Mouse (Mus musculus) myocyte (in vitro differentiated cells): Measurements from ENCODE around the gene Apip. TPM values are rescaled to one million over a fixed set of nuclear protein-coding genes. Genes with fewer than 3 reads are reported as not detected.

ENCODE experiments used
- H3K27me3 ChIP-seq: one replicate; pipeline ENCODE4 v1.6.1; 2011; ENCODE audit not compliant: control insufficient read depth, insufficient read depth, insufficient read length
- H3K36me3 ChIP-seq: one replicate; pipeline ENCODE4 v1.6.1; 2011; ENCODE audit not compliant: control insufficient read depth, insufficient read depth
- H3K4me2 ChIP-seq: one replicate; pipeline ENCODE4 v1.6.1; 2011; ENCODE audit warnings: low read depth, control low read depth
- H3K4me3 ChIP-seq: one replicate; pipeline ENCODE4 v1.5.1; 2011; ENCODE audit warnings: mild to moderate bottlenecking, control low read depth, moderate library complexity
- H3K79me2 ChIP-seq: one replicate; pipeline ENCODE4 v1.6.1; 2011; ENCODE audit not compliant: control insufficient read depth, insufficient read depth
- H3ac ChIP-seq: one replicate; pipeline ENCODE4 v1.6.1; 2011; ENCODE audit not compliant: control insufficient read depth, insufficient read length
- CEBPB ChIP-seq: IDR thresholded peaks from 2 replicates; pipeline ENCODE4 v1.6.1; 2011; ENCODE audit warnings: mild to moderate bottlenecking, moderate library complexity; ENCODE audit not compliant: poor library complexity, insufficient read depth, severe bottlenecking
- E2F4 ChIP-seq: IDR thresholded peaks from one replicate; pipeline ENCODE4 v1.6.1; 2011; ENCODE audit warnings: mild to moderate bottlenecking, control low read depth, moderate library complexity; ENCODE audit not compliant: insufficient read depth
- MAX ChIP-seq: IDR thresholded peaks from one replicate; pipeline ENCODE4 v1.6.1; 2011; ENCODE audit warnings: low read depth, mild to moderate bottlenecking, control low read depth
- MYOD1 ChIP-seq, 3 experiments: IDR thresholded peaks; one replicate each; pipeline ENCODE4 v1.6.1; 2011; ENCODE audit warnings: control low read depth in 2 of 3, low read depth in 2 of 3, mild to moderate bottlenecking in 2 of 3, moderate library complexity in 1 of 3; ENCODE audit not compliant: insufficient read length in 2 of 3, control insufficient read depth in 1 of 3
- MYOG ChIP-seq, 3 experiments: IDR thresholded peaks; one replicate each; pipeline ENCODE4 v1.6.1; 2011; ENCODE audit warnings: control low read depth in 2 of 3, low read depth in 2 of 3, mild to moderate bottlenecking in 2 of 3; ENCODE audit not compliant: insufficient read length in 2 of 3, control insufficient read depth in 1 of 3, insufficient read depth in 1 of 3
- POLR2A ChIP-seq: IDR thresholded peaks from one replicate; pipeline ENCODE4 v1.6.1; 2011; ENCODE audit warnings: low read depth, mild to moderate bottlenecking, control low read depth, moderate library complexity; ENCODE audit not compliant: insufficient read length
- POLR2AphosphoS2 ChIP-seq: IDR thresholded peaks from one replicate; pipeline ENCODE4 v1.6.1; 2011; ENCODE audit warnings: low read depth, control low read depth; ENCODE audit not compliant: insufficient read length
- REST ChIP-seq: IDR thresholded peaks from one replicate; pipeline ENCODE4 v1.6.1; 2011; ENCODE audit warnings: mild to moderate bottlenecking, control low read depth, moderate library complexity; ENCODE audit not compliant: insufficient read depth, insufficient read length
- SRF ChIP-seq: IDR thresholded peaks from one replicate; pipeline ENCODE4 v1.6.1; 2011; ENCODE audit warnings: low read depth; ENCODE audit not compliant: control insufficient read depth, insufficient read length
- TCF12 ChIP-seq: IDR thresholded peaks from one replicate; pipeline ENCODE4 v1.6.1; 2011; ENCODE audit warnings: mild to moderate bottlenecking, control low read depth; ENCODE audit not compliant: poor library complexity, insufficient read depth, severe bottlenecking
- TCF3 ChIP-seq: IDR thresholded peaks from one replicate; pipeline ENCODE4 v1.6.1; 2011; ENCODE audit warnings: low read depth, control low read depth; ENCODE audit not compliant: insufficient read length
- USF1 ChIP-seq: IDR thresholded peaks from one replicate; pipeline ENCODE4 v1.6.1; 2011; ENCODE audit warnings: low read depth, mild to moderate bottlenecking, control low read depth, moderate library complexity
- polyA plus RNA-seq: library from polyadenylated mRNA; unstranded; fragments of >200 nt; fragmentation: generic; extraction: Trizol; gene quantifications from one replicate; pipeline ENCODE4 v1.2.1, GENCODE M21; 2012; ENCODE audit warnings: missing spikeins

The Apip gene
- polyA plus RNA-seq, 1 experiment, result 46.4 TPM

- Histone ChIP-seq H3K27me3 (no peaks in the 10 kb centered on the region), H3K4me2 (no peak overlapping the region), H3K36me3 (no peaks in the 10 kb centered on the region), H3ac (no peak overlapping the region), H3K4me3 (no peak overlapping the region), H3K79me2 (no peaks in the 10 kb centered on the region)
- no peak for TF ChIP-seq TCF3
- no peak for TF ChIP-seq E2F4
- TF ChIP-seq POLR2A, result no peak
- TF ChIP-seq POLR2AphosphoS2, result no peak
- no peak for TF ChIP-seq CEBPB
- no peak for TF ChIP-seq SRF
- no peak for TF ChIP-seq TCF12
- no peak for TF ChIP-seq MYOD1 (IDR thresholded peaks at IDR 0.05; ENCODE audit: control insufficient read depth in 1 of 3, insufficient read length in 2 of 3, low read depth in 2 of 3)
- no peak for TF ChIP-seq MYOG (IDR thresholded peaks at IDR 0.05; ENCODE audit: control insufficient read depth in 1 of 3, insufficient read depth in 1 of 3, insufficient read length in 2 of 3, low read depth in 2 of 3)
- no peak for TF ChIP-seq MAX
- TF ChIP-seq USF1, result no peak
- no peak for TF ChIP-seq REST
Measured at GRCm38 (mm10) chr2:103051937-103052893, 21.3 kb upstream of the Apip start.

GRCm38 (mm10) chr2:103055820-103056219 is 17.7 kb upstream of the Apip start:
- Histone ChIP-seq H3K79me2 (peaks cover 20% of the 10 kb centered on the region), H3K36me3 (no peaks in the 10 kb centered on the region), H3K4me2 (no peak overlapping the region), H3ac (no peak overlapping the region), H3K27me3 (no peaks in the 10 kb centered on the region), H3K4me3 (no peak overlapping the region)
- TF ChIP-seq USF1 (no peak), E2F4 (no peak), SRF (no peak), TCF12 (no peak), CEBPB (no peak), REST (no peak), MYOG (IDR thresholded peaks at IDR 0.05; ENCODE audit: control insufficient read depth in 1 of 3, insufficient read depth in 1 of 3, insufficient read length in 2 of 3, low read depth in 2 of 3) (no peak), MAX (no peak), MYOD1 (IDR thresholded peaks at IDR 0.05; ENCODE audit: control insufficient read depth in 1 of 3, insufficient read length in 2 of 3, low read depth in 2 of 3) (no peak), TCF3 (no peak), POLR2AphosphoS2 (no peak), POLR2A (no peak)

- TF ChIP-seq MYOG (IDR thresholded peaks at IDR 0.05; ENCODE audit: control insufficient read depth in 1 of 3, insufficient read depth in 1 of 3, insufficient read length in 2 of 3, low read depth in 2 of 3), result no peak
- no peak for TF ChIP-seq E2F4
- TF ChIP-seq USF1, result no peak
- TF ChIP-seq TCF3, result no peak
- no peak for TF ChIP-seq MYOD1 (IDR thresholded peaks at IDR 0.05; ENCODE audit: control insufficient read depth in 1 of 3, insufficient read length in 2 of 3, low read depth in 2 of 3)
- no peak for TF ChIP-seq CEBPB
- no peak for TF ChIP-seq TCF12
- TF ChIP-seq POLR2A, result no peak
- TF ChIP-seq POLR2AphosphoS2, result no peak
- no peak for TF ChIP-seq SRF
- no peak for TF ChIP-seq REST
- no peak for TF ChIP-seq MAX
- H3K36me3 ChIP-seq, result no peaks in the 10 kb centered on the region
- no peak overlapping the region for H3ac ChIP-seq
- no peak overlapping the region for H3K4me3 ChIP-seq
- H3K27me3 ChIP-seq, result no peaks in the 10 kb centered on the region
- no peak overlapping the region for H3K4me2 ChIP-seq
- peaks cover 42% of the 10 kb centered on the region for H3K79me2 ChIP-seq
Measured at GRCm38 (mm10) chr2:103058266-103058665, 15.2 kb upstream of the Apip start.

GRCm38 (mm10) chr2:103062865-103063264 is 10.6 kb upstream of the Apip start:
- no peak overlapping the region for H3ac ChIP-seq
- H3K4me2 ChIP-seq, result no peak overlapping the region
- no peaks in the 10 kb centered on the region for H3K36me3 ChIP-seq
- no peak overlapping the region for H3K4me3 ChIP-seq
- H3K79me2 ChIP-seq, result peaks cover 74% of the 10 kb centered on the region
- no peak for TF ChIP-seq CEBPB
- TF ChIP-seq E2F4, result no peak
- no peak for TF ChIP-seq REST
- TF ChIP-seq POLR2AphosphoS2, result no peak
- no peak for TF ChIP-seq TCF3
- H3K27me3 ChIP-seq, result no peaks in the 10 kb centered on the region
